Mouse (Mus musculus) heart, postnatal 25 days (tissue): ENCODE measurements around the gene Smurf1. TPM values are rescaled to one million over a fixed set of nuclear protein-coding genes. Genes with fewer than 3 reads are reported as not detected.
A peak's percentile ranks its signal among the peaks of the same experiment; 100 is the strongest.

Experiments used
- DNase-seq: peaks from one replicate; pipeline ENCODE4 v3.0.0; 2022; ENCODE audit warnings: low spot score
- intact Hi-C: fragments of 180-260 bp; cut with DNase I; formaldehyde crosslinking; loops from one replicate; pipeline ENCODE4 v1.15.1; 2025
- total RNA-seq, 2 experiments: library from RNA; stranded (reverse); gene quantifications; 2 replicates each; pipeline ENCODE4 v1.2.3; 2021

The Smurf1 gene
- 10 to 100 TPM; 21.9 to 27.6 TPM for total RNA-seq

GRCm38 (mm10) chr5:144965639-144966351, at the start of gene Smurf1:
Gene Smurf1 (minus strand): TSS chr5:144965847.
- peak; percentile 78 for DNase-seq
- intact Hi-C loops = loop anchor here (5.0 kb wide), 1 partner anchor 198 kb away; the partner anchor contains the start of gene Trrap

- intact Hi-C loops = no loop called here
- no peak for DNase-seq
These were observed 48.6 kb upstream of the Smurf1 start for GRCm38 (mm10) chr5:145014278-145014677.

GRCm38 (mm10) chr5:145008878-145009659, 43.4 kb upstream of the Smurf1 start:
- DNase-seq = no peak
- intact Hi-C loops = no loop called here

GRCm38 (mm10) chr5:145005596-145005995, 39.9 kb upstream of the Smurf1 start:
- intact Hi-C loops = no loop called here
- DNase-seq = no peak

- DNase-seq = no peak
- intact Hi-C loops = no loop called here
These were observed 38.8 kb upstream of the Smurf1 start for GRCm38 (mm10) chr5:145004495-145004894.

- DNase-seq = no peak
- intact Hi-C loops = no loop called here
These were observed 37.7 kb upstream of the Smurf1 start for GRCm38 (mm10) chr5:145003362-145003761.

- DNase-seq = no peak
- intact Hi-C loops = no loop called here
These were observed 32.8 kb upstream of the Smurf1 start for GRCm38 (mm10) chr5:144998491-144998890.

- intact Hi-C loops = no loop called here
- no peak for DNase-seq
These were observed 24.8 kb upstream of the Smurf1 start for GRCm38 (mm10) chr5:144990481-144990880.

- DNase-seq = no peak
- intact Hi-C loops = no loop called here
These were observed 24.4 kb upstream of the Smurf1 start for GRCm38 (mm10) chr5:144990051-144990450.

- no peak for DNase-seq
- intact Hi-C loops = loop anchor here (2.0 to 5.0 kb wide), 2 partner anchors 104 to 152 kb away; no protein-coding TSS in a partner anchor
These were observed 23.4 kb upstream of the Smurf1 start for GRCm38 (mm10) chr5:144989061-144989405.

- intact Hi-C loops = loop anchor here (2.0 to 5.0 kb wide), 2 partner anchors 104 to 151 kb away; no protein-coding TSS in a partner anchor
- peak; percentile 16 for DNase-seq
These were observed 22.9 kb upstream of the Smurf1 start for GRCm38 (mm10) chr5:144988340-144989060.

GRCm38 (mm10) chr5:144987561-144987960, 21.9 kb upstream of the Smurf1 start:
- DNase-seq = no peak
- intact Hi-C loops = loop anchor here (5.0 kb wide), 1 partner anchor 150 kb away; no protein-coding TSS in a partner anchor

- no peak for DNase-seq
- intact Hi-C loops = loop anchor here (5.0 kb wide), 1 partner anchor 148 kb away; no protein-coding TSS in a partner anchor
These were observed 19.2 kb upstream of the Smurf1 start for GRCm38 (mm10) chr5:144984839-144985238.

GRCm38 (mm10) chr5:144983227-144983626, 17.6 kb upstream of the Smurf1 start:
- intact Hi-C loops = no loop called here

GRCm38 (mm10) chr5:144979110-144979509, 13.5 kb upstream of the Smurf1 start:
- DNase-seq = no peak
- intact Hi-C loops = no loop called here

More at GRCm38 (mm10) chr5:144983227-144983626, 17.6 kb upstream of the Smurf1 start:
- DNase-seq = no peak

GRCm38 (mm10) chr5:144978533-144979107, 13.0 kb upstream of the Smurf1 start:
- intact Hi-C loops = no loop called here
- peak; percentile 20 for DNase-seq

GRCm38 (mm10) chr5:144971266-144971665, 5.6 kb upstream of the Smurf1 start:
- no peak for DNase-seq
- intact Hi-C loops = no loop called here

GRCm38 (mm10) chr5:144964872-144965638, 592 bp downstream of the Smurf1 start:
- intact Hi-C loops = loop anchor here (5.0 kb wide), 3 partner anchors 38 to 198 kb away; partner anchors contain the start of gene Trrap

GRCm38 (mm10) chr5:144964465-144964864, 1.2 kb downstream of the Smurf1 start:
- intact Hi-C loops = loop anchor here (5.0 kb wide), 2 partner anchors 37 to 52 kb away; no protein-coding TSS in a partner anchor
- no peak for DNase-seq

More at GRCm38 (mm10) chr5:144964872-144965638, 592 bp downstream of the Smurf1 start:
- DNase-seq = peak; percentile 73
